Mouse (Mus musculus): Measurements from ENCODE around the gene Gm20894. TPM values are rescaled to one million over a fixed set of nuclear protein-coding genes. Genes with fewer than 3 reads are reported as not detected.
"Not testable (repeated sequence)": the region's sequence is repeated elsewhere in the genome, so short reads cannot be mapped to it uniquely, and the experiment has no call there.

The Gm20894 gene
- polyA plus RNA-seq (2015; fragmentation: Nextera tagmentation; extraction: Ambion mirVana), result not detected in 2 replicates

- ATAC-seq (ENCODE audit: insufficient read depth, low FRiP score, low read depth), result not testable (repeated sequence)
- WGBS, result no CpG with 5 or more reads among the region's 5 CpGs
Measured at GRCm38 (mm10) chrY:28271412-28271811, at the start of gene Gm20894. Gene Gm20894, minus strand, starts transcription at chrY:28271512.

More at GRCm38 (mm10) chrY:28271412-28271811, at the start of gene Gm20894:
- H3K9ac ChIP-seq; H3K9me3 ChIP-seq; H3K27ac ChIP-seq; H3K27me3 ChIP-seq (replicated peaks); H3K4me3 ChIP-seq (replicated peaks); H3K36me3 ChIP-seq; H3K4me1 ChIP-seq; H3K4me2 ChIP-seq: not testable (repeated sequence)
